Mouse (Mus musculus): ENCODE measurements at regions not wholly inside any gene's neighbourhood (a gene's known extent, or its start where the extent isn't known, plus 50 kb on each side); places are given as distances from the start of the nearest gene placed in this dataset.
A peak's percentile ranks its signal among the peaks of the same experiment; 100 is the strongest.

- no peak for ATAC-seq (ENCODE audit: low FRiP score)
Observed at GRCm38 (mm10) chr11:48605223-48605824, 194.8 kb upstream of the Rack1 start.

GRCm38 (mm10) chr11:48601096-48601495 is 199.0 kb upstream of the Rack1 start:
- Histone ChIP-seq H3K4me2 (replicated peaks) (no peak overlapping the region), H3K27ac (no peak overlapping the region), H3K9ac (no peak overlapping the region), H3K4me1 (no peaks in the 10 kb centered on the region), H3K9me3 (replicated peaks) (no peaks in the 10 kb centered on the region), H3K36me3 (no peaks in the 10 kb centered on the region), H3K27me3 (no peaks in the 10 kb centered on the region), H3K4me3 (no peak overlapping the region)
- no peak for ATAC-seq (ENCODE audit: low FRiP score)
- 65% methylated on average over 1 of the region's 1 CpGs for WGBS

More at GRCm38 (mm10) chr11:48605223-48605824, 194.8 kb upstream of the Rack1 start:
- 69% methylated on average over 5 of the region's 5 CpGs for WGBS
- no peak overlapping the region for H3K4me2 ChIP-seq (replicated peaks)
- H3K27ac ChIP-seq: no peak overlapping the region
- H3K36me3 ChIP-seq: no peaks in the 10 kb centered on the region
- H3K9me3 ChIP-seq (replicated peaks): no peaks in the 10 kb centered on the region
- no peak overlapping the region for H3K4me3 ChIP-seq
- no peak overlapping the region for H3K9ac ChIP-seq
- H3K27me3 ChIP-seq: no peaks in the 10 kb centered on the region
- no peaks in the 10 kb centered on the region for H3K4me1 ChIP-seq

- Histone ChIP-seq H3K9me3 (replicated peaks) (no peaks in the 10 kb centered on the region), H3K4me1 (no peaks in the 10 kb centered on the region), H3K4me3 (no peak overlapping the region), H3K9ac (no peak overlapping the region), H3K27ac (no peak overlapping the region), H3K4me2 (replicated peaks) (no peak overlapping the region), H3K27me3 (no peaks in the 10 kb centered on the region), H3K36me3 (no peaks in the 10 kb centered on the region)
- no peak for ATAC-seq (ENCODE audit: low FRiP score)
- 74% methylated on average over 5 of the region's 5 CpGs for WGBS
Observed at GRCm38 (mm10) chr11:48599573-48600127, 200.5 kb upstream of the Rack1 start.

GRCm38 (mm10) chr11:48599033-48599432 is 201.1 kb upstream of the Rack1 start:
- Histone ChIP-seq H3K4me2 (replicated peaks) (no peak overlapping the region), H3K4me3 (no peak overlapping the region), H3K27ac (no peak overlapping the region), H3K36me3 (no peaks in the 10 kb centered on the region), H3K27me3 (no peaks in the 10 kb centered on the region), H3K9me3 (replicated peaks) (no peaks in the 10 kb centered on the region), H3K4me1 (no peaks in the 10 kb centered on the region), H3K9ac (no peak overlapping the region)
- ATAC-seq (ENCODE audit: low FRiP score): no peak

- no peak overlapping the region for H3K4me2 ChIP-seq (replicated peaks)
- WGBS: 37% methylated on average over 5 of the region's 5 CpGs
- no peaks in the 10 kb centered on the region for H3K4me1 ChIP-seq
- H3K4me3 ChIP-seq: no peak overlapping the region
- H3K36me3 ChIP-seq: no peaks in the 10 kb centered on the region
- no peak overlapping the region for H3K9ac ChIP-seq
- H3K27ac ChIP-seq: no peak overlapping the region
- ATAC-seq (ENCODE audit: low FRiP score): no peak
- no peaks in the 10 kb centered on the region for H3K9me3 ChIP-seq (replicated peaks)
- no peaks in the 10 kb centered on the region for H3K27me3 ChIP-seq
Observed at GRCm38 (mm10) chr11:48594429-48594828, 205.7 kb upstream of the Rack1 start.

GRCm38 (mm10) chr11:48588833-48589649 is 211.1 kb upstream of the Rack1 start:
- Histone ChIP-seq H3K36me3 (no peaks in the 10 kb centered on the region), H3K27me3 (no peaks in the 10 kb centered on the region), H3K4me3 (no peak overlapping the region), H3K4me1 (no peaks in the 10 kb centered on the region), H3K27ac (no peak overlapping the region), H3K9ac (no peak overlapping the region), H3K4me2 (replicated peaks) (no peak overlapping the region), H3K9me3 (replicated peaks) (no peaks in the 10 kb centered on the region)
- peak; percentile 83; the same call in 1 of the 2 replicates for ATAC-seq (ENCODE audit: low FRiP score)
- 31% methylated on average over 9 of the region's 9 CpGs for WGBS

- H3K4me2 ChIP-seq (replicated peaks): no peak overlapping the region
- no peaks in the 10 kb centered on the region for H3K36me3 ChIP-seq
- H3K4me3 ChIP-seq: no peak overlapping the region
- H3K9ac ChIP-seq: no peak overlapping the region
- H3K27me3 ChIP-seq: no peaks in the 10 kb centered on the region
- ATAC-seq (ENCODE audit: low FRiP score): no peak
- no peaks in the 10 kb centered on the region for H3K4me1 ChIP-seq
- H3K27ac ChIP-seq: no peak overlapping the region
- WGBS: 96% methylated on average over 3 of the region's 3 CpGs
- no peaks in the 10 kb centered on the region for H3K9me3 ChIP-seq (replicated peaks)
Observed at GRCm38 (mm10) chr11:48568769-48569168, 231.4 kb upstream of the Rack1 start.

- Histone ChIP-seq H3K4me2 (replicated peaks) (no peak overlapping the region), H3K4me3 (no peak overlapping the region), H3K27ac (no peak overlapping the region), H3K36me3 (no peaks in the 10 kb centered on the region), H3K9ac (no peak overlapping the region), H3K9me3 (replicated peaks) (no peaks in the 10 kb centered on the region), H3K4me1 (no peaks in the 10 kb centered on the region), H3K27me3 (no peaks in the 10 kb centered on the region)
- 70% methylated on average over 6 of the region's 6 CpGs for WGBS
- ATAC-seq (ENCODE audit: low FRiP score): no peak
Observed at GRCm38 (mm10) chr11:48567583-48568562, 232.3 kb upstream of the Rack1 start.

GRCm38 (mm10) chr11:48558053-48558452 is 242.1 kb upstream of the Rack1 start:
- ATAC-seq (ENCODE audit: low FRiP score): no peak
- H3K36me3 ChIP-seq: no peaks in the 10 kb centered on the region
- no peaks in the 10 kb centered on the region for H3K9me3 ChIP-seq (replicated peaks)
- no peak overlapping the region for H3K4me2 ChIP-seq (replicated peaks)
- H3K27me3 ChIP-seq: no peaks in the 10 kb centered on the region
- H3K4me1 ChIP-seq: no peaks in the 10 kb centered on the region
- H3K27ac ChIP-seq: no peak overlapping the region
- WGBS: 85% methylated on average over 1 of the region's 1 CpGs
- no peak overlapping the region for H3K4me3 ChIP-seq
- no peak overlapping the region for H3K9ac ChIP-seq

- Histone ChIP-seq H3K27me3 (no peaks in the 10 kb centered on the region), H3K4me1 (no peaks in the 10 kb centered on the region), H3K4me2 (replicated peaks) (no peak overlapping the region), H3K9ac (no peak overlapping the region), H3K9me3 (replicated peaks) (no peaks in the 10 kb centered on the region), H3K27ac (no peak overlapping the region), H3K36me3 (no peaks in the 10 kb centered on the region), H3K4me3 (no peak overlapping the region)
- no peak for ATAC-seq (ENCODE audit: low FRiP score)
- WGBS: 93% methylated on average over 3 of the region's 3 CpGs
Observed at GRCm38 (mm10) chr11:48552006-48552405, 248.1 kb upstream of the Rack1 start.

- no peaks in the 10 kb centered on the region for H3K4me1 ChIP-seq
- H3K36me3 ChIP-seq: no peaks in the 10 kb centered on the region
- H3K27ac ChIP-seq: no peak overlapping the region
- no peaks in the 10 kb centered on the region for H3K9me3 ChIP-seq (replicated peaks)
- no peak overlapping the region for H3K4me3 ChIP-seq
- 91% methylated on average over 2 of the region's 2 CpGs for WGBS
- ATAC-seq (ENCODE audit: low FRiP score): no peak
- no peak overlapping the region for H3K4me2 ChIP-seq (replicated peaks)
- no peaks in the 10 kb centered on the region for H3K27me3 ChIP-seq
- H3K9ac ChIP-seq: no peak overlapping the region
Observed at GRCm38 (mm10) chr11:48551201-48551600, 248.9 kb upstream of the Rack1 start.

- 79% methylated on average over 3 of the region's 3 CpGs for WGBS
- ATAC-seq (ENCODE audit: low FRiP score): no peak
- H3K27me3 ChIP-seq: no peaks in the 10 kb centered on the region
Observed at GRCm38 (mm10) chr11:48526316-48526715, 273.8 kb upstream of the Rack1 start.

More at GRCm38 (mm10) chr11:48526316-48526715, 273.8 kb upstream of the Rack1 start:
- H3K36me3 ChIP-seq: no peaks in the 10 kb centered on the region
- H3K27ac ChIP-seq: no peak overlapping the region
- no peaks in the 10 kb centered on the region for H3K4me1 ChIP-seq
- H3K9ac ChIP-seq: no peak overlapping the region
- no peak overlapping the region for H3K4me2 ChIP-seq (replicated peaks)
- no peak overlapping the region for H3K4me3 ChIP-seq
- no peaks in the 10 kb centered on the region for H3K9me3 ChIP-seq (replicated peaks)
